Mouse (Mus musculus): Measurements from ENCODE around the gene Prr12. TPM values are rescaled to one million over a fixed set of nuclear protein-coding genes. Genes with fewer than 3 reads are reported as not detected.

The Prr12 gene
- total RNA-seq, 4 experiments from 2014 or later, result 64.6 to 86.8 (median 70.0) TPM

DNA sequence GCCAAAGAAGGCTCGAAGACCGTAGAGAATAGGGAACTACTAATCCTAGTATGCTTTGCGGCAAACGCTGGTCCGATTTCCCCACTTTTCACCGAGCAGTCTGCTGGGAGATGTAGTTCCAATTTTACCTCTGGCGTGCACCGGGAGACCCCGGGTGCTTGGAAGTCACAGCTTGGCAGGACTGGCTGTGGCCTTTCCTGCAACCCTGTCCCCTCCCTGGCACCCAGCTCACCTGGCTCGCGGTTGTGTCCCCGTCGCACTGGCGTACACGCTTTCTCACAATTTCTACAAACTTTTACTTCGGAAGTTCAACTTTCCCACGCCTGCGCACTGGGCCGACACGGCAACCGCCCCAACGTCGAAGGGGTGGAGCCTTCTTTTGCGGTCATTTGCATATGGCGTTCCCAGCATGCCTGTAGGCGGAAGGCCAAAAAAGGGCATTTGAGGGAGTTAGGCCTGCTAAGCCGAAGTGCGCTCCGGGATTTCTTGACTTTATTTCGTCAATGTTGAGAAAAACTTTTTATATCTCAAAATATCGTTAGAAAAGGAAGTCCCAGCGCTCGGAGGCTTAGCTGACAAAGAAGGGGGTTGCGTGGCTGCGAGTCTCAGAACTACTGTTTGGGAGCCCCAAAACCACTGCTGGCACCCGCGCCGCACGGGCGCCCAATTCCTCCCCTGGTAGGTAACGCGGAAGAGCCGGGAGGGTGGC is 55.3 kb downstream of the Prr12 start, which contains the start of gene Irf3:
Gene Irf3, plus strand, starts transcription at position 418 of the 709 bp plus-strand sequence.
- peak; percentile 94 for DNase-seq

- DNase-seq, result no peak
Measured at GRCm38 (mm10) chr7:44996672-44997071, 56.0 kb downstream of the Prr12 start.

DNA sequence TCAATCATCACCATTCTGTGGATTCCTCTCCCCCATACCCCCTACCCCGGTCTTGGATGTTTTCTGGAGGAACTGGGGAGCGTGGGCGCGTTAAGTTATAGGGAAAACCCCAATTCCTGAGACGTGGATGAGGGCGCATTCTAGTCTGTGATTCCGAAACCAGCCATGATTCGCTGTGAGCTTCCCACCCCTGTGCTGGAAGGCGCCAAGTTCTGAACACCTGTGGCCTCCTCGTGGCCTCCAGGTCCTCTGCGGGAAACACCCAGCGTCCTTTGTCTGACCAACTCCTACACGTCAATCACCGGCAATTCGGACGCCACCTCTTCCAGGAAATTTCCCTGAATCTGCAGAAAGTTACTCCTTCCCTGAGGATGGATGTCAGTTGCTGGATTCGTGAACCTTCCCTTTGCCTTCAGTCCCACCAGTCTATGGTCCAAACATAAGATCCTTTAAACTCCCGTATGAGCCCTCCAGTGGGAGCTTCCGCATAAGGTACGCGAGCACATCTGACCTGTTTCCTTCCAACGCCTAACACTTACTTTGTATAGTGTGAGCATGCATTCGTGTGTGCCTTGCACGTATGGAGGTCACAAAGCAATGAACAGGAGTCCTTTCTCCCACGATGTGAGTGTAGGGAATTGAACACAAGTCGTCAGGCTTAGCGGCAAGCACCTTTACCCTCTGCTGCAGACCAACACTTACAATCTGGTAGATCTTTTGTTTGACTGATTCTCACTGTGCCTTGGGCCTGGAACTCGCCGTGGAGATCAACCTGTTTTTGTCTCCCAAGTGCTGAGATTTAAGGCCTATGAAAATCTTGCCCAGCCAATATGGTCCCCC is 65.6 kb downstream of the Prr12 start:
- DNase-seq, result no peak

GRCm38 (mm10) chr7:44986192-44986878 is 66.3 kb downstream of the Prr12 start, which contains the start of gene Prmt1:
Gene Prmt1 (minus strand): TSS chr7:44986568.
- peak; percentile 100 for DNase-seq

DNA sequence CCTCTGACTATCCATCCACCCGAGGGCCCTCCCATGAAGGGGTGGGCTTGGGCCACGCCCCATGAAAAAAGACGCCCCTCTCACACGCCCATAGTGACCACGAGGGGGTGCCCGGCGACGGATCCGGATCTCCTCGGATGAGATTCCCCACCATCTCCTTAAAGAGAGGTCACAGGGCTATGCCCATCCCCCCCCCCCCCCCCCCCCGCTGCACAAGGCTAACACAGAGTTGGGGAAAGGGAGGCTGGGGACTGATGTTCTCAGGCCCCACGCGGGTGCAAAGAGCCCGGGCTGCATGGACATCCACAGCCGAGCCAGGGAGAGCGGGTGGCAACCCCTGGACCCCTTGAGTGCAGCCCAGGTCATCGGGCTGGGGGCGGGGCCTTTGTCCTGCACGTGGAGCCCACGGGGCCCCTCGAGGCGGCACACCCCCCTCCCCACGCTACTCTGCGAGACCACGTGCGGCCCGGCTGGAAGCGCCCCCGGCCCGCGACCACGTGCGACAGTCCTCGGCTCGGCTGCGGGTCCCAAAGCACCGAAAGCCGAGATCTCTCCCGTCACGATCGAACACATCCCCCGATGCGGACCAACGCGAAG is 67.0 kb downstream of the Prr12 start:
- peak; percentile 75 for DNase-seq

DNA sequence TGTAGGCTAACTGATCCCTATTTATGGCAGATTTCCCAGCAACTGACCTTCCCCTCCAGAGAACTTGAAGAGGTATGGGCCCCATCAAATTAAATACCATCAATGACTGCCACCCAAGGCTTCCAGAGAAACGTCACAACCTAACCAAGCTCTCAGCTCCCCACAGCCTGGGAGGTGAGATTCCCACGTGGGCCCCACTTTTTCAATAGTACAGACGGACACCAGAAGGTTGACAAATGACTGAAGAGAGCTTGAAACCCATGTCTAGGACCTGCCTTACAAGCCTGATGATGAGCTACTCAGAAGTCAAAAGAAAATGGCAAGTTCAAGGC is 67.9 kb downstream of the Prr12 start:
- no peak for DNase-seq

GRCm38 (mm10) chr7:44983944-44984832 is 68.5 kb downstream of the Prr12 start:
- DNase-seq, result no peak

DNA sequence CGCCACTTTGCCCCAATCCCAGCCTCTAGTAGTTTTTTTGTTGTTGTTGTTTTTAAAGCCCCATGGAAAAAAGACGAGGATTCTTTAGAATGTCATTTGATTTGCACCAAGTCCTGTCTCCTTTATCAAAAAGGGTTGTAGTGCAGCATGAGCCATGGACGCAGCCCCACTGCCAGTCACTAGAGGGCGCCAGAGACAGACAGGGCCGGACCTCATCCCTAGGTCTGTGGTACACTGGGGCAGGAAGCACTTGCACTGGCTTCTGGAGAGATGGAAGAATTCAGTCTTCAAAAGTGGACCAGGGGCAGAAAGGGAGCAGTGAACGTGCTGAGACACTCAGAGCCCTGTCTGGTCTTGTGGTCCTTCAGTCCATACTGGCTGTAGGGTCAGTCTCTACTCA is 69.6 kb downstream of the Prr12 start:
- peak; percentile 75 for DNase-seq

DNA sequence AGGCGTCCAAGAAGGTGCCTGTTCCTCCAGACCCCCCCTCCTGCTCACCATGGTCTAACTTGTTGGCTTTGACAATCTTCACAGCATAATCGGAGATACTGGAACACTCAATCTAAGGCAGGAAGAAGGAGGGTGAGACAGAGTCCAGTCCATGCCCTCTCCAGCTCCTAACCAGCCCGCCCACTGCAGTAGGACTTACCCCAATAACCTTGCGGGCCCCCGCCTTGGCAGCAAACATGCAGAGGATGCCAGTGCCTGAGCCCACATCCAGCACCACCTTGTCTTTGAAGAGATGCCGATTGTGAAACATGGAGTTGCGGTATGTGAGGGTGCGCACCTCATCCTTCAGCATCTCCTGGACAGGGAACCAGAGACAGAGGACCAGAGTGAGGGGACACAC is 71.1 kb downstream of the Prr12 start:
- no peak for DNase-seq

DNA sequence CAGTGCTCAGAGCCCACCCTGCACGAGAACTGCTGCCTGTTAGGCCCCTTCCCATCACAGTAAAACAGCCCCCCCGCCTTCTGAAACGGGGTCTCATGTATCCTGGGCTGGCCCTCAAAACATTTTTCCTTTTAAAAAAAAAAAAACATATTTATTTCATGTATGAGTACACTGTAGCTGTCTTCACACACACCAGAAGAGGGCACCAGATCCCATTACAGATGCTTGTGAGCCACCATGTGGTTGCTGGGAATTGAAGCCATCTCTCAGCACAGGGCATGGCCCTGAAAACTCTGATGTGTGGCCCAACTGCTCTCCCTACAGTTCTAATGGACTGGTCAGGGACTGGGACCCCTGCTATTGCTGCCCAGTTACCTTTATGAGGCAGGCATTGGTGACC is 74.4 kb downstream of the Prr12 start:
- no peak for DNase-seq

Small RNA genes lying within 50 kb of the gene (microRNA-seq; reads per million reads assigned to microRNA genes)
- 0.35 to 1.2 reads per million in 2 experiments for gene Mir7054

Other genes starting within 250 kb of the Prr12 start
- 10 to 100 TPM; 33.8 to 42.8 (median 37.8) TPM for gene Nup62, start 236.8 kb downstream of the Prr12 start, total RNA-seq (2022)
- gene Il4i1, start 236.5 kb downstream of the Prr12 start, total RNA-seq (2022), result 1 to 10 TPM; 1.7 to 3.7 (median 2.5) TPM
- 100 to 1,000 TPM in 1 of 4 experiments, 10 to 100 TPM in 3; 76.2 to 108 (median 82.7) TPM for gene Atf5, start 236.2 kb downstream of the Prr12 start, total RNA-seq (2022)
- 100 to 1,000 TPM; 106 to 137 (median 120) TPM for gene Akt1s1, start 203.9 kb downstream of the Prr12 start, total RNA-seq (2022)
- gene Tbc1d17, start 203.8 kb downstream of the Prr12 start, total RNA-seq (2022), result 10 to 100 TPM; 69.4 to 94.9 (median 86.1) TPM
- gene Pnkp, start 195.7 kb downstream of the Prr12 start, total RNA-seq (2022), result 10 to 100 TPM; 46.6 to 56.6 (median 53.6) TPM
- 100 to 1,000 TPM; 273 to 304 (median 292) TPM for gene Ptov1, start 183.1 kb downstream of the Prr12 start, total RNA-seq (2022)
- 100 to 1,000 TPM in 2 of 4 experiments, 10 to 100 TPM in 2; 85.0 to 118 (median 96.5) TPM for gene Med25, start 160.2 kb downstream of the Prr12 start, total RNA-seq (2022)
- gene Fuz, start 156.8 kb downstream of the Prr12 start, total RNA-seq (2022), result 10 to 100 TPM; 27.2 to 46.8 (median 38.4) TPM
- 100 to 1,000 TPM in 3 of 4 experiments, 10 to 100 TPM in 1; 99.8 to 139 (median 118) TPM for gene Ap2a1, start 123.4 kb downstream of the Prr12 start, total RNA-seq (2022)
- not detected for gene Tsks, start 109.7 kb downstream of the Prr12 start, total RNA-seq (2022)
- gene Cpt1c, start 78.0 kb downstream of the Prr12 start, total RNA-seq (2022), result 10 to 100 TPM; 13.7 to 28.4 (median 20.4) TPM
- 100 to 1,000 TPM; 221 to 296 (median 243) TPM for gene Prmt1, start 66.3 kb downstream of the Prr12 start, total RNA-seq (2022)
- 100 to 1,000 TPM; 118 to 180 (median 144) TPM for gene Irf3, start 55.2 kb downstream of the Prr12 start, total RNA-seq (2022)
- 10 to 100 TPM; 15.9 to 34.1 (median 22.1) TPM for gene Bcl2l12, start 54.2 kb downstream of the Prr12 start, total RNA-seq (2022)
- gene Scaf1, start 36.5 kb downstream of the Prr12 start, total RNA-seq (2022), result 100 to 1,000 TPM in 2 of 4 experiments, 10 to 100 TPM in 2; 88.5 to 120 (median 101) TPM
- 100 to 1,000 TPM in 3 of 4 experiments, 10 to 100 TPM in 1; 89.6 to 138 (median 129) TPM for gene Rras, start 34.9 kb downstream of the Prr12 start, total RNA-seq (2022)
- gene Nosip, start 9.5 kb upstream of the Prr12 start, total RNA-seq (2022), result 10 to 100 TPM; 57.5 to 81.7 (median 66.6) TPM
- 10 to 100 TPM; 16.4 to 20.5 (median 17.1) TPM for gene Prrg2, start 9.8 kb upstream of the Prr12 start, total RNA-seq (2022)
- 10 to 100 TPM; 33.1 to 51.0 (median 37.1) TPM for gene Rcn3, start 39.3 kb upstream of the Prr12 start, total RNA-seq (2022)
- gene Fcgrt, start 51.0 kb upstream of the Prr12 start, total RNA-seq (2022), result 100 to 1,000 TPM; 105 to 151 (median 125) TPM
- 1,000 to 10,000 TPM; 1,085 to 1,250 (median 1,138) TPM for gene Rps11, start 71.6 kb upstream of the Prr12 start, total RNA-seq (2022)
- gene Rpl13a, start 75.9 kb upstream of the Prr12 start, total RNA-seq (2022), result 1,000 to 10,000 TPM; 1,558 to 1,710 (median 1,647) TPM
- not detected for gene Gm45713, start 83.3 kb upstream of the Prr12 start, total RNA-seq (2022)
- gene Flt3l, start 83.6 kb upstream of the Prr12 start, total RNA-seq (2022), result 10 to 100 TPM; 20.4 to 56.7 (median 39.5) TPM
- gene Pih1d1, start 101.4 kb upstream of the Prr12 start, total RNA-seq (2022), result 10 to 100 TPM; 58.4 to 73.0 (median 68.9) TPM
- gene Aldh16a1, start 101.7 kb upstream of the Prr12 start, total RNA-seq (2022), result 10 to 100 TPM; 76.3 to 79.7 (median 77.2) TPM
- gene Slc17a7, start 111.1 kb upstream of the Prr12 start, total RNA-seq (2022), result 1 to 10 TPM in 1 of 4 experiments, under 1 TPM in 3; 0.46 to 1.1 (median 0.65) TPM
- not detected for gene Gfy, start 126.7 kb upstream of the Prr12 start, total RNA-seq (2022)
- not detected for gene Pth2, start 128.1 kb upstream of the Prr12 start, total RNA-seq (2022)
- gene Ccdc155, start 152.0 kb upstream of the Prr12 start, total RNA-seq (2022), result 1 to 10 TPM in 1 of 4 experiments, under 1 TPM in 3; 0.12 to 1.2 (median 0.29) TPM
- gene Dkkl1, start 159.3 kb upstream of the Prr12 start, total RNA-seq (2022), result not detected
- gene Tead2, start 162.9 kb upstream of the Prr12 start, total RNA-seq (2022), result 10 to 100 TPM; 10.7 to 14.1 (median 12.0) TPM
- 10 to 100 TPM in 1 of 4 experiments, 1 to 10 TPM in 3; 4.9 to 11.2 (median 7.0) TPM for gene Cd37, start 186.2 kb upstream of the Prr12 start, total RNA-seq (2022)
- under 1 TPM in 1 of 4 experiments, not detected in 3; 0.37 TPM for gene Slc6a16, start 188.2 kb upstream of the Prr12 start, total RNA-seq (2022)
- gene Slc6a21, start 224.6 kb upstream of the Prr12 start, total RNA-seq (2022), result under 1 TPM in 1 of 4 experiments, not detected in 3; 0.26 TPM

All from adrenal gland, adult 8-10 months (tissue).